Mouse (Mus musculus) bone marrow, adult 2 months (tissue): ENCODE results near the gene Magi2.

Source experiments
- CTCF ChIP-seq: fragments of 200-500 bp; IDR thresholded peaks from 2 replicates; pipeline ENCODE4 v1.5.1; 2011; ENCODE audit warnings: low read length, control low read depth; ENCODE audit not compliant: control insufficient read depth, insufficient read depth
- POLR2A ChIP-seq: fragments of 200-500 bp; IDR thresholded peaks from 2 replicates; pipeline ENCODE4 v1.6.1; 2011; ENCODE audit warnings: low read depth, mild to moderate bottlenecking, control low read depth, low read length, borderline replicate concordance; ENCODE audit not compliant: control insufficient read depth

GRCm38 (mm10) chr5:20748142-20748541, 1521.3 kb downstream of the Magi2 start:
- TF ChIP-seq POLR2A (no peak), CTCF (no peak)
